Mouse (Mus musculus) liver, embryonic 14.5 days (tissue): Measurements from ENCODE around the gene 4922502D21Rik. TPM values are rescaled to one million over a fixed set of nuclear protein-coding genes. Genes with fewer than 3 reads are reported as not detected.

Source experiments
- ATAC-seq: fragments of 200-750 bp; cut with Nextera tagmentation; 2 replicates; pipeline ENCODE4 v1.8.0; 2017; ENCODE audit warnings: moderate number of reproducible peaks, mild to moderate bottlenecking, moderate library complexity; ENCODE audit not compliant: insufficient read depth
- DNase-seq, 3 experiments: peaks; one replicate each; pipeline ENCODE4 v3.0.0-alpha.2; 2012 to 2013; ENCODE audit warnings: low read depth in 3 of 3, low spot score in 3 of 3
- H3K27ac ChIP-seq: fragments of 300-500 bp; sonication (generic); 2 replicates; pipeline ENCODE4 v1.5.1; 2014; ENCODE audit warnings: moderate library complexity, mild to moderate bottlenecking, control low read depth, inconsistent platforms
- H3K27me3 ChIP-seq: fragments of 300-500 bp; sonication (generic); 2 replicates; pipeline ENCODE4 v1.6.1; 2014; ENCODE audit warnings: mild to moderate bottlenecking, low read length, moderate library complexity; ENCODE audit not compliant: control insufficient read depth, insufficient read depth
- H3K36me3 ChIP-seq: fragments of 300-500 bp; sonication (generic); replicated peaks from 2 replicates; pipeline ENCODE4 v1.6.1; 2014; ENCODE audit warnings: low read depth; ENCODE audit not compliant: control insufficient read depth, insufficient read depth
- H3K4me1 ChIP-seq, 2 experiments: fragments of 200-500 bp in 1 of 2; fragments of 300-500 bp in 1 of 2; sonication (generic) in 1 of 2; replicated peaks; 2 replicates each; pipeline ENCODE4 v1.6.1; 2012 to 2014; ENCODE audit warnings: antibody characterized with exemption in 1 of 2, inconsistent platforms in 1 of 2, low read length in 1 of 2; ENCODE audit not compliant: control insufficient read depth in 2 of 2, insufficient read depth in 2 of 2
- H3K4me2 ChIP-seq: fragments of 300-500 bp; sonication (generic); 2 replicates; pipeline ENCODE4 v1.6.1; 2014; ENCODE audit warnings: low read depth, mild to moderate bottlenecking, control low read depth, moderate library complexity
- H3K4me3 ChIP-seq, 2 experiments: fragments of 200-500 bp in 1 of 2; fragments of 300-500 bp in 1 of 2; sonication (generic) in 1 of 2; 2 replicates each; pipeline ENCODE4 v1.5.1; 2012 to 2014; ENCODE audit warnings: low read depth in 2 of 2, low read length in 2 of 2, mild to moderate bottlenecking in 2 of 2, control low read depth in 1 of 2, inconsistent platforms in 1 of 2, moderate library complexity in 1 of 2; ENCODE audit not compliant: insufficient read depth in 1 of 2
- H3K9ac ChIP-seq: fragments of 300-500 bp; sonication (generic); replicated peaks from 2 replicates; pipeline ENCODE4 v1.6.1; 2014; ENCODE audit warnings: mild to moderate bottlenecking, control low read depth, moderate library complexity
- H3K9me3 ChIP-seq: fragments of 300-500 bp; sonication (generic); 2 replicates; pipeline ENCODE4 v1.6.1; 2016; ENCODE audit warnings: low read length, mixed read lengths; ENCODE audit not compliant: control insufficient read depth
- CTCF ChIP-seq: IDR thresholded peaks from 2 replicates; pipeline ENCODE4 v1.5.1; 2016; ENCODE audit warnings: antibody characterized with exemption, low read depth, control low read depth
- EP300 ChIP-seq: IDR thresholded peaks from 2 replicates; pipeline ENCODE4 v1.6.1; 2016; ENCODE audit warnings: antibody characterized with exemption, low read depth
- WGBS: fragments of 180-500 bp; shearing (Covaris S2); extraction: QIAGEN DNeasy Blood & Tissue Kit; methylation state at CpG from one replicate; pipeline ENCODE4 v1.1.7; 2014; ENCODE audit not compliant: insufficient replicate concordance; 5-methylcytosine and 5-hydroxymethylcytosine counted together
- polyA plus RNA-seq, 2 experiments: library from polyadenylated mRNA; depleted of rRNA in 1 of 2; stranded (reverse) in 1 of 2; unstranded in 1 of 2; fragments of >200 nt; fragmentation: Nextera tagmentation in 1 of 2; extraction: Ambion mirVana in 1 of 2; gene quantifications; 2 replicates each; pipeline versions ENCODE4 v1.2.1 to v1.2.3; 2012 to 2014

4922502D21Rik gene
- polyA plus RNA-seq, 2 experiments: not detected

- Histone ChIP-seq H3K9ac (no peak overlapping the region), H3K27me3 (no peaks in the 10 kb centered on the region), H3K27ac (no peak overlapping the region), H3K4me3 (no peak overlapping the region), H3K4me1 (no peaks in the 10 kb centered on the region), H3K9me3 (no peaks in the 10 kb centered on the region), H3K36me3 (no peaks in the 10 kb centered on the region), H3K4me2 (no peak overlapping the region)
- 45% methylated on average over 1 of the region's 1 CpGs for WGBS
- TF ChIP-seq CTCF (no peak), EP300 (no peak)
- DNase-seq: no peak
- ATAC-seq: no peak
These were observed 32.3 kb upstream of the 4922502D21Rik start for GRCm38 (mm10) chr6:129363942-129364341.

GRCm38 (mm10) chr6:129359515-129359914 is 27.9 kb upstream of the 4922502D21Rik start:
- Histone ChIP-seq H3K4me2 (no peak overlapping the region), H3K9me3 (no peaks in the 10 kb centered on the region), H3K27ac (no peak overlapping the region), H3K4me1 (no peaks in the 10 kb centered on the region), H3K27me3 (no peaks in the 10 kb centered on the region), H3K9ac (no peak overlapping the region), H3K4me3 (no peak overlapping the region), H3K36me3 (no peaks in the 10 kb centered on the region)
- TF ChIP-seq EP300 (no peak), CTCF (no peak)
- 75% methylated on average over 2 of the region's 2 CpGs for WGBS
- no peak for ATAC-seq
- no peak for DNase-seq

DNA sequence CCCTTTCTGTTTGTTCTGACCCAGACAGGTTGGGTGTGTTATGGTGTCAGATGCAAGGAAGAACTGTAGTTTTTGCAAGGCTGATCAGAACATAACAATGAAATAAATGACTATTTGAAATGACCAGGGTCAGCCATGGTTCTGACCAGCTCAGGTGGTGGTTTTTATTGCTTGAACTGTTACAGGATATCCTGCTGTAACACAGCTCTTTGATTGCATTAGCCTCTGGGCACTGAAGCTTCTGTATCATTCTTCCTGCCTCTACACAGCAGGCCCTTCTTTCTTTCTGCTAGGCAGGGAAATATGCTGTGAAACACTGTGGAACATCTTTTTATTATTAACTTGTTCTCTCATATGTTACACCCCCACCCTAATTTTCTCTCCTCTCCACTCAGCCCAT is 24.8 kb upstream of the 4922502D21Rik start:
- no peaks in the 10 kb centered on the region for H3K4me1 ChIP-seq
- no peak overlapping the region for H3K4me3 ChIP-seq
- no peaks in the 10 kb centered on the region for H3K9me3 ChIP-seq
- H3K9ac ChIP-seq: no peak overlapping the region
- ATAC-seq (no peak), DNase-seq (no peak)
- no peaks in the 10 kb centered on the region for H3K27me3 ChIP-seq
- H3K27ac ChIP-seq: no peak overlapping the region
- H3K4me2 ChIP-seq: no peak overlapping the region
- TF ChIP-seq CTCF (no peak), EP300 (no peak)
- H3K36me3 ChIP-seq: no peaks in the 10 kb centered on the region

DNA sequence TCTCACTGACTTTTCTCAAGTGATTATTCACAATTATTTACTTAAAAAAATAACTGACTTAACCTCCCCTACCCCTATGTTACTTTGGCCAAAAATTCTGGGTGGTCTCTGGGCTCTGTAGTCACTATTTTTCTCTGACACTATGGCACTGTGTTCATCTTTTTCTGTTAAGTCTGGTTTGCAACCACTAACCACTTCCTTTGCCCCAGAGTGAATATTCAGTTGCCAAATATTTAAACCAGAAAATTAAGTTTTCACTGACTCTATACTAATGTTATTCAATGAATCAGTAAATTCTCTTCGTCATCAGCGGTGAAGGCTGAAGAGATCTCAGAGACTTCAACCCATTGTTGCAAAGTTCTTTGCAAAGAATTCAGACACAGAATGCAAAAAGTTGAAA is 24.2 kb upstream of the 4922502D21Rik start:
- H3K27ac ChIP-seq: no peak overlapping the region
- no peaks in the 10 kb centered on the region for H3K4me1 ChIP-seq
- DNase-seq: no peak
- ATAC-seq: no peak
- no peak overlapping the region for H3K4me2 ChIP-seq
- 81% methylated on average over 2 of the region's 2 CpGs for WGBS
- H3K27me3 ChIP-seq: no peaks in the 10 kb centered on the region
- no peaks in the 10 kb centered on the region for H3K36me3 ChIP-seq
- no peak overlapping the region for H3K9ac ChIP-seq
- no peaks in the 10 kb centered on the region for H3K9me3 ChIP-seq
- no peak for TF ChIP-seq CTCF
- TF ChIP-seq EP300: no peak
- no peak overlapping the region for H3K4me3 ChIP-seq

GRCm38 (mm10) chr6:129351091-129351490 is 19.5 kb upstream of the 4922502D21Rik start:
- Histone ChIP-seq H3K27me3 (no peaks in the 10 kb centered on the region), H3K9me3 (no peaks in the 10 kb centered on the region), H3K4me2 (no peak overlapping the region), H3K4me1 (no peaks in the 10 kb centered on the region), H3K27ac (no peak overlapping the region), H3K9ac (no peak overlapping the region), H3K4me3 (peak overlapping the region; percentile 18 to 22; a peak in 1 of 4 replicates), H3K36me3 (no peaks in the 10 kb centered on the region)
- no peak for TF ChIP-seq CTCF
- TF ChIP-seq EP300: no peak
- 80% methylated on average over 3 of the region's 3 CpGs for WGBS
- ATAC-seq: 0 out of 2 replicates have a peak, but pooled peaks have one; percentile 11
- DNase-seq: no peak
